Mouse (Mus musculus) lung, adult 2 months (tissue): ENCODE measurements around the gene Srrt. TPM values are rescaled to one million over a fixed set of nuclear protein-coding genes. Genes with fewer than 3 reads are reported as not detected.

Source experiments
- DNase-seq: peaks from one replicate; pipeline ENCODE4 v3.0.0; 2022
- H3K4me1 ChIP-seq: fragments of 200-500 bp; 2 replicates; pipeline ENCODE4 v1.6.1; 2011; ENCODE audit warnings: low read length; ENCODE audit not compliant: control insufficient read depth, insufficient read depth
- H3K4me3 ChIP-seq: fragments of 200-500 bp; replicated peaks from 2 replicates; pipeline ENCODE3; 2011; ENCODE audit warnings: low read depth, mild to moderate bottlenecking, control low read depth, low read length; ENCODE audit errors: extremely low read depth
- CTCF ChIP-seq: fragments of 200-500 bp; IDR thresholded peaks from 2 replicates; pipeline ENCODE4 v1.5.1; 2011; ENCODE audit warnings: mild to moderate bottlenecking, low read length, control low read depth; ENCODE audit not compliant: insufficient read depth
- POLR2A ChIP-seq: fragments of 200-500 bp; IDR thresholded peaks from 2 replicates; pipeline ENCODE4 v1.6.1; 2011; ENCODE audit warnings: low read depth, mild to moderate bottlenecking, control low read depth, low read length, borderline replicate concordance; ENCODE audit errors: extremely low read depth
- WGBS: fragments of 180-500 bp; shearing (Covaris S2); methylation state at CpG from one replicate; pipeline ENCODE4 v1.1.7; 2018; 5-methylcytosine and 5-hydroxymethylcytosine counted together
- polyA plus RNA-seq: library from polyadenylated mRNA; depleted of rRNA; stranded (reverse); fragments of >200 nt; gene quantifications from 2 replicates; pipeline ENCODE4 v1.2.3, GENCODE M21; 2012

Gene Srrt
- polyA plus RNA-seq, 1 experiment = 136 TPM

DNA sequence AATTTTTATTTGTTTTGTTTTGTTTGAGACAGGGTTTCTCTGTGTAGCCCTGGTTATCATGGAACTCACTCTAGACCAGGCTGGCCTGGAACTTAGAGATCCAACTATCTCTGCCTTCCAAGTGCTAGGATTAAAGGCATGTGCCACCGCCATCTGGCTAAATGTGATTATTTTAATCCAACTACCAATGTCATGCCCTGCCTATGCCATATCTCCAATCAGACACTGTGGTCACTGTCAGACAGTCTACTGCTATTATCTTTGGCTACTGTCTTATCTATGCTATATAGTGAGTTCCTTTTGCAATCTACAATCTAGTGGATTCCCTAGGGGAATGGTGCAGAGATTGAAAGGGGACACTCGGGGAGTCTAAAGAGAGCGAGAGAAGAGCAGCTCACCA is 13.5 kb upstream of the Srrt start:
- Histone ChIP-seq H3K4me1 (no peaks in the 10 kb centered on the region), H3K4me3 (no peak overlapping the region)
- TF ChIP-seq POLR2A (no peak), CTCF (no peak)
- WGBS = 95% methylated on average over 3 of the region's 3 CpGs
- no peak for DNase-seq

DNA sequence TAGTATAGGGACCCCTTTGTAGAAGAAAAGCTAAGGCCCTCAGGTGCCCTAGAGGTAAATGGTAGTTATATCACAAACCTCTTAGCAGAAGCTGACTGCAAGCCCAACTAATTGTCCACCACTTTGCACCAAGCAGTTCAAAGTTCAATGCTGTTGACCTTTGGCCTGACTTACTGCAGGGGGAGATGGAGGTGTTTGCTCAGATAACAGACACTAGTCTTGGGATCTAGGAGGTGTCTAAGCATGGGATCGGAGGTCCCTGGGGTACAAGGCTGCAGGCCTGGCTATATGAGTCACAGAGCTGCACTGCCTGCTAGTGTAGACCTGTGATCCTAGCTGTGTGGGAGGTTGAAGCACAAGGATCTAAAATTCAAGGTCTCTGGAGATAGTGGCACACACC is 11.1 kb upstream of the Srrt start:
- WGBS = 78% methylated on average over 1 of the region's 1 CpGs
- Histone ChIP-seq H3K4me1 (no peaks in the 10 kb centered on the region), H3K4me3 (no peak overlapping the region)
- DNase-seq = no peak
- TF ChIP-seq POLR2A (no peak), CTCF (no peak)

DNA sequence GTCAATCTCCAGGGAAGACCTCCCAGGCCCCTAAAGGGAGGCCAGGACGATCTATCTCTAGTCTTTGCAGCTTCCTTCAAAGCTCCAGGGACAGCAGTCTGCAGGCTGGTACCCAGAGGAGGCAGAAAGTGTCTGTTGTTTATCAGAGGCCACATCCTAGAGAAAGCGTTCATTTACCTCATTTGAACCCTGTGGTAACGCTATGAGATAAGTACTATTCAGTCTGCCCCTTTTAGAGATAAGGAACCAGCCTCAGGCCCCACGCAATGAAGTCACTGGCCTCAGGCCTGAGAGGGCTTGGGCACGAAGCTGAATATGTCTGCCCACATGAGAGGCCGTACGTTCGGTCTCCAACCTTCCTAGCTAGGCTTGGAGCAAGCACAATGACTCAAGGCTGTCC is 9.9 kb upstream of the Srrt start:
- WGBS = 81% methylated on average over 8 of the region's 8 CpGs
- H3K4me1 ChIP-seq = no peaks in the 10 kb centered on the region
- DNase-seq = no peak
- H3K4me3 ChIP-seq = no peak overlapping the region
- TF ChIP-seq CTCF = no peak
- TF ChIP-seq POLR2A = no peak

DNA sequence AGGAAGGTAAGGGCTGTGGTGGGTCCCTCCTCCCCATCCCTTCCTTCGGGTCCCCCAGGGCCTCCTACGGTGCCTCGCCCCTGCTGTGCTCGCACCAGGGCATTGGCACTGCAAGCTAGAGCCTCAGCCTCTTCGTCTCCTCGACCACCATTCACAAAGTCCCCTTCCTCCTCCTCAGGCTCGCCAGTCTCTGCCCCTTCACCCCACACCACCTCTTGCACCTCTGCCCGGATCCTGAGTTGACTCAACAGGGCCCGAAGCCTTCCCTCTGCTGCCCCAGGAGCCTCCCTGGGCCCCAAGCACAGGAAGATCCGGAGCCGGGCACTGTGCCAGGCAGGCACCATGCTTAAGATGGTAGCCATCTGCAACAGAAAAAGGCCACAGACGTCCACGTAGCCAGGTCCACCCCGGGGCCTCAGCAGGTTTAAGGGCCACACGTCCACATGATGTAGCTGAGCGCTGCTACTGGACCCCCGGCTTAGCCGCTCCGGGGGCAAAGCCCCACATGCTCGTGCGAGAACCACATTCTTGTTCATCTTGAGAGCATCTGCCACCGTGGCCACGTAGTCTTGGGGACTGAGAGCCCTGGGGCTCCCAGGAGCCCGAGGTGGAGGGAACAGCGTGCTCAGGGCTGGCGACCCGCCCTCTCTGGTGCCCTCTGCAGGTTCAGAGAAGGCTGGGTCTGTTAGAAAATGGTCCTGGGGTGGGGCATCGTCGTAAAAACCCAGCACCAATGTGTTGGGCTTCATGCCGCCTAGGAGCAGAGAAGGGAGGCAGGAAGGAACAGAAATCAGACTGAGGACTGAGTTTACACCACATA is 7.8 kb upstream of the Srrt start:
- WGBS = 52% methylated on average over 30 of the region's 30 CpGs
- TF ChIP-seq CTCF (peak; percentile 34; the same call in 1 of the 2 replicates), POLR2A (no peak)
- H3K4me3 ChIP-seq = no peak overlapping the region
- no peaks in the 10 kb centered on the region for H3K4me1 ChIP-seq
- no peak for DNase-seq

DNA sequence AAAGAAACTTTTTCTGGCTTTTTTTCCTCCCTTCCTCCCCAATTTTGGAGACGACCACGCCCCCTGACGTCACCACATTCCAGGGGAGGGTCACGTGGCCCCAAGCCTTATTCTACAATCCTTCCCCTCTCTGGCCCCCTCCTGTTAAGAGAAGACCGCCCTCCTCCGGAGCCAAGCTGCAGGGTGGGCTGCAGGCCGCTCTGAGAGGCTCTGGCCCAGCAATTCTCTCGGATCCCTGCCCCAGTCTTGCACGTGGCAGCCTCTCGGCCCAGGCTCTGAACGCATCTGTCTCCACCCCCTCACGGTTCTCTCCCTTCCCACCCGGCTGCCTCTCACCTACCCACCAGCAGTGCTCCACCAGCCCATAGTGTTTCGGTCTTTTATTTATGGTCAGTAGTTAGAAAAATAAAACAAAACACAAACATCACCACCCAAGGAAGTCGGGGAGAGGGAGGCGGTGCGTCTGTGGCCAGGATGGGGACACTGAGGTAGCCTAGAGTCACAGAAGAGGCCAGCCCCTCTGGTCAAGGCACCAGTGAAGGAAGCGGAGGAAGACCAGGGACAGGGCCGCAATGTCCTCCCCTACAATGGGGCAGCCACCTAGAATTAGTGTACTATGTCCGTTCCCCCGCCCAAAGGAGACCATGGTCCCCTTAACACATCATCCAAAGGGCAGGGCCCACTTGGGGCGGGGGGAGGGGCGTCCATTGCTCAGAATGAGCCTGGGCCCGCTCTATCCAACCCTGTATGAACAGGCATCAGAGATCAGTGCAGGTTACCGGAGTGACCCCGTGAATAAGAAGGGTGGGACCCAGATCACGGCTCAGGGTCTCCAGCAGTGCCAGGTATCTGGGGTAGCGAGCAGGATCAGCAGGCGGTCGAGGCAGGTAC is 7.0 kb upstream of the Srrt start, which contains the start of gene Trip6:
Gene Trip6, minus strand, starts transcription at position 212 of the 891 bp plus-strand sequence.
- TF ChIP-seq CTCF (no peak), POLR2A (no peak)
- WGBS = 27% methylated on average over 30 of the region's 30 CpGs
- peak; percentile 85 for DNase-seq
- Histone ChIP-seq H3K4me1 (no peaks in the 10 kb centered on the region), H3K4me3 (peak within 1 kb of the TSS; percentile 66)

DNA sequence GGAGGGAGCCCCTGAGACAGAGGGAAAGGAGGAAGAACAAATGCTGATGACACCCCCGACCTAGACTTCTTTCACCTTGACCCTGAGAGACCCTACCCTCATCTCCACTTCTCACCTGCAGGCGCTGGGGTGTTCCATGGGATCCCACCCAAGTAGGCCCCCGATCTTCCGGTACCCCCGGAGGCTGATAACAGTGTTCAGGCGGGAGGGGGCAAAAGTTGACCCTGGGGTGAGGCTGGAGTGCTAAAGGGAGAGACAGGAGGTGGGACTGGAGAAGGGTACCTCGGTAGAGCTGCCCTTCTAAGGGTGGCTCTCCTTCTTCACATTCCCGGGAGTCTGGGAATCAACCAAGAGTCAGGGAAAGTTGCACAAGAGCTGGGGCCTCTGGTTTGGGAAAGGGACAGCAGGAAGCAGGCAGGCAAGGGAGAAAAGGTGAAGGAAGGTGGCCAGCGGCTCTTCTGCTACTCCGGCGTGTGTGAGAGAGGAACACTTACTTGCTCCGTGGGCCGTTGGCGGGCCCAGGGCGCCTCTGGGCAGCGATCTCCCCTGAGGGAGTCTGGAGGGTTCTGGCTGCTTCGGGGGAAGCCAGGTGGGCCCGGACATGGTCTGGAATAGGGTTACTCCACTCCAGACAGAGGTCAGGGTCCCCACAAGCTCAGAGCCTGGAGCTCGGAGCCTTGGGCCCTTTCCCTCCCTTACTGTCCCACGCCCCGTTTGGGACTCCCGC is 6.2 kb upstream of the Srrt start:
- DNase-seq = no peak
- H3K4me3 ChIP-seq = peak overlapping the region; percentile 66
- TF ChIP-seq CTCF (no peak), POLR2A (peak; percentile 68; the same call in 1 of the 2 replicates)
- H3K4me1 ChIP-seq = no peaks in the 10 kb centered on the region
- WGBS = 5% methylated on average over 22 of the region's 22 CpGs

DNA sequence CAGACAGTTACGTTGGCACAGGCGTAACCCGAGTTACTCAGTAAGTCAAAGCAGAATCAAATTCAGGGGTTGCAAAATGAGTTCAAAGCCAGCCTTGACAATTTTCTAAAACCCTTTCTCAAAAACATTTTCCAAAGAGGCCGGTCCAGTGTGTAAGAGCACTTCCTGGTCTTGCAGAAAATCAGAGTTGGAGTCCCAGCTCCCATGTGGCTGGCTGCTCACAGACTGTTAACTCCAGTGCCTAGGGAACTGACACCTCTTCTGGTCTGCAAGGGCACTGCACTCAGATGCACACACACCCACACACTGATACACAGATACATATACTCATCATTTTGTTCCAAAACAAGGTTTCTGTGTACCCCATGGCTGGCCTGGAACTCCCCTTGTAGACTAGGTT is 882 bp upstream of the Srrt start:
- Histone ChIP-seq H3K4me3 (no peak overlapping the region), H3K4me1 (peaks cover 9% of the 10 kb centered on the region)
- TF ChIP-seq CTCF = no peak
- TF ChIP-seq POLR2A = no peak
- 92% methylated on average over 4 of the region's 4 CpGs for WGBS
- DNase-seq = no peak

DNA sequence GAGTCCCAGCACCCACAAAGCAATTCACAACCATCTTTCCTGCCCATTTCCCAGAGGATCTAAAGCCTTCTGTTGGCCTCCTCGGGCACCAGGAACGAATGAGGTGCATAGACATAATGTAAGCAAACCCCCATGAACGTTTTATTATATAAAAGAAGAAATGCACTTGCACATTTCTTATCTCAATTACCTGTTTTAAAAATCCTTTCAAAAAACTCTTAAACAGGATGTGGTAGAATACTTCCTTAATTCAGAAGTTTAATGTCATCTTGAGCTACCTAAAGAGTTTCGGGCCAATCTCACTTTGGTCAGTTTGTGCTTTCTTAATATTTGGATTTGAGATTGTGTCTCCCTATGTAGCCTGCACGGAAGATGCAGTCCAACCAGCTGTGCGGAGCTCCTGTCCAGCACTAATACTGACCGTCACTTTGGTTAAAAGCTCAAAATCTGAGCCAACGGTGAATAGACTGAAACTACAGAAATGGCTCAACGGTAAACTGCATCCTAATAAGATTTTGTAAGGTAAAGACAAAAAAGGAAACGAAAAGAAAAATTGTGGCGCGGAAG is 952 bp downstream of the Srrt start:
- peak overlapping the region; percentile 88 for H3K4me3 ChIP-seq
- TF ChIP-seq CTCF (no peak), POLR2A (no peak)
- peaks cover 9% of the 10 kb centered on the region for H3K4me1 ChIP-seq
- WGBS = 3% methylated on average over 12 of the region's 12 CpGs
- DNase-seq = no peak

DNA sequence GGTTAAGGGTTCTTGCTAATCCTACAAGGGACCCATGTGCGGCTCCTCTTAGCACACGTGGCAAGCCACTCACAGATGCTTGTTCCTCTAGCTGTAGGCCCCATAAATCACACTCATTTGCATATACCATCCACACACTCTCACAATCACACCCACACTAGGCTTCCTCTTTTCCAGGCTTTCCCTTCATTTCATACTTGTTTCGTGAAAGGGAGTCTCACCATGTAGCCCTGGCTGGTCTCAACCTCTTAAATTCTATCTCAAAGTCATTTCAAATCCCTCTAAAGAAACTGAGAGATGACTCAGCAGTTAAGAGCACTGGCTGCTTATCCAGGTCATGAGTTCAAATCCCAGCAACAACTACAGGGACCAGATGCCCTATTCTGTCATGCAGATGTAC is 1.7 kb downstream of the Srrt start:
- peaks cover 9% of the 10 kb centered on the region for H3K4me1 ChIP-seq
- 48% methylated on average over 3 of the region's 3 CpGs for whole genome bisulfite sequencing
- no peak overlapping the region for H3K4me3 ChIP-seq
- TF ChIP-seq POLR2A (no peak), CTCF (no peak)
- DNase-seq = no peak
